Mouse (Mus musculus): Measurements from ENCODE around the gene Pced1b. TPM values are rescaled to one million over a fixed set of nuclear protein-coding genes. Genes with fewer than 3 reads are reported as not detected.
A peak's percentile ranks its signal among the peaks of the same experiment; 100 is the strongest.
"Not testable (repeated sequence)": the region's sequence is repeated elsewhere in the genome, so short reads cannot be mapped to it uniquely, and the experiment has no call there.

Pced1b gene
- 3.1 and 4.1 TPM in 2 replicates for polyA plus RNA-seq (2015; fragmentation: Nextera tagmentation; extraction: Ambion mirVana)

- no peaks in the 10 kb centered on the region for H3K9me3 ChIP-seq
- H3K4me3 ChIP-seq = peak within 1 kb of the TSS; percentile 90
- no peaks in the 10 kb centered on the region for H3K36me3 ChIP-seq
- H3K9ac ChIP-seq (replicated peaks) = peak within 1 kb of the TSS; percentile 85
- H3K4me2 ChIP-seq (replicated peaks) = peak within 1 kb of the TSS; percentile 94
- H3K27me3 ChIP-seq = peaks cover 13% of the 10 kb centered on the region
- H3K27ac ChIP-seq (replicated peaks) = peak within 1 kb of the TSS; percentile 73
- ATAC-seq (replicated peaks) = peak; percentile 95
- WGBS = under 1% methylated on average over 77 of the region's 125 CpGs
- H3K4me1 ChIP-seq = peaks cover 8% of the 10 kb centered on the region
These were observed at the start of gene Pced1b, which contains the start of gene Amigo2 for GRCm38 (mm10) chr15:97246911-97247790. Pced1b (plus strand) TSS chr15:97247107. Amigo2 (minus strand) TSS chr15:97247287.

GRCm38 (mm10) chr15:97204889-97205288 lies 42.0 kb upstream of the Pced1b start:
- ATAC-seq (replicated peaks) = no peak
- no peaks in the 10 kb centered on the region for H3K36me3 ChIP-seq
- no peak overlapping the region for H3K4me3 ChIP-seq
- 82% methylated on average over 3 of the region's 3 CpGs for WGBS
- H3K27me3 ChIP-seq = no peaks in the 10 kb centered on the region
- H3K9me3 ChIP-seq = no peaks in the 10 kb centered on the region
- H3K4me1 ChIP-seq = 0 out of 2 replicates have a peak, but pooled peaks cover 5% of the 10 kb centered on the region
- no peak overlapping the region for H3K9ac ChIP-seq (replicated peaks)
- no peak overlapping the region for H3K4me2 ChIP-seq (replicated peaks)
- no peak overlapping the region for H3K27ac ChIP-seq (replicated peaks)

- Histone ChIP-seq H3K4me3 (no peak overlapping the region), H3K9me3 (no peaks in the 10 kb centered on the region), H3K4me1 (no peaks in the 10 kb centered on the region), H3K36me3 (no peaks in the 10 kb centered on the region), H3K27me3 (no peaks in the 10 kb centered on the region), H3K9ac (replicated peaks) (no peak overlapping the region), H3K4me2 (replicated peaks) (no peak overlapping the region), H3K27ac (replicated peaks) (no peak overlapping the region)
- ATAC-seq (replicated peaks) = no peak
- WGBS = 85% methylated on average over 10 of the region's 10 CpGs
These were observed 41.1 kb upstream of the Pced1b start for GRCm38 (mm10) chr15:97205776-97206175.

GRCm38 (mm10) chr15:97206506-97206905 lies 40.4 kb upstream of the Pced1b start:
- Histone ChIP-seq H3K9ac (replicated peaks) (no peak overlapping the region), H3K36me3 (no peaks in the 10 kb centered on the region), H3K4me2 (replicated peaks) (no peak overlapping the region), H3K27ac (replicated peaks) (no peak overlapping the region), H3K27me3 (no peaks in the 10 kb centered on the region), H3K9me3 (no peaks in the 10 kb centered on the region), H3K4me3 (no peak overlapping the region), H3K4me1 (no peaks in the 10 kb centered on the region)
- WGBS = 94% methylated on average over 8 of the region's 8 CpGs
- ATAC-seq (replicated peaks) = no peak

GRCm38 (mm10) chr15:97209754-97210153 lies 37.2 kb upstream of the Pced1b start:
- H3K9me3 ChIP-seq; H3K36me3 ChIP-seq; H3K27me3 ChIP-seq; H3K4me2 ChIP-seq (replicated peaks); H3K4me3 ChIP-seq; H3K4me1 ChIP-seq; H3K27ac ChIP-seq (replicated peaks); ATAC-seq (replicated peaks); H3K9ac ChIP-seq (replicated peaks): not testable (repeated sequence)
- 85% methylated on average over 3 of the region's 3 CpGs for WGBS

GRCm38 (mm10) chr15:97212501-97213477 lies 34.1 kb upstream of the Pced1b start:
- Histone ChIP-seq H3K27ac (replicated peaks) (no peak overlapping the region), H3K9me3 (no peaks in the 10 kb centered on the region), H3K4me2 (replicated peaks) (no peak overlapping the region), H3K4me1 (no peaks in the 10 kb centered on the region), H3K9ac (replicated peaks) (no peak overlapping the region), H3K36me3 (no peaks in the 10 kb centered on the region), H3K27me3 (no peaks in the 10 kb centered on the region), H3K4me3 (no peak overlapping the region)
- 86% methylated on average over 17 of the region's 17 CpGs for WGBS
- ATAC-seq (replicated peaks) = no peak

- no peaks in the 10 kb centered on the region for H3K9me3 ChIP-seq
- no peaks in the 10 kb centered on the region for H3K36me3 ChIP-seq
- no peak overlapping the region for H3K4me3 ChIP-seq
- no peak overlapping the region for H3K4me2 ChIP-seq (replicated peaks)
- no peak overlapping the region for H3K27ac ChIP-seq (replicated peaks)
- H3K4me1 ChIP-seq = no peaks in the 10 kb centered on the region
- no peak for ATAC-seq (replicated peaks)
- H3K9ac ChIP-seq (replicated peaks) = no peak overlapping the region
- H3K27me3 ChIP-seq = no peaks in the 10 kb centered on the region
- 97% methylated on average over 5 of the region's 5 CpGs for WGBS
These were observed 30.1 kb upstream of the Pced1b start for GRCm38 (mm10) chr15:97216843-97217242.

- Histone ChIP-seq H3K9ac (replicated peaks) (no peak overlapping the region), H3K36me3 (no peaks in the 10 kb centered on the region), H3K4me2 (replicated peaks) (no peak overlapping the region), H3K4me1 (no peaks in the 10 kb centered on the region), H3K27me3 (no peaks in the 10 kb centered on the region), H3K27ac (replicated peaks) (no peak overlapping the region), H3K9me3 (no peaks in the 10 kb centered on the region), H3K4me3 (no peak overlapping the region)
- WGBS = 90% methylated on average over 10 of the region's 10 CpGs
- no peak for ATAC-seq (replicated peaks)
These were observed 23.5 kb upstream of the Pced1b start for GRCm38 (mm10) chr15:97223431-97223830.

- no peak overlapping the region for H3K9ac ChIP-seq (replicated peaks)
- H3K4me2 ChIP-seq (replicated peaks) = no peak overlapping the region
- H3K27ac ChIP-seq (replicated peaks) = no peak overlapping the region
- no peaks in the 10 kb centered on the region for H3K27me3 ChIP-seq
- H3K9me3 ChIP-seq = no peaks in the 10 kb centered on the region
- no peak overlapping the region for H3K4me3 ChIP-seq
- no peaks in the 10 kb centered on the region for H3K4me1 ChIP-seq
- WGBS = 80% methylated on average over 8 of the region's 8 CpGs
- ATAC-seq (replicated peaks) = no peak
- H3K36me3 ChIP-seq = no peaks in the 10 kb centered on the region
These were observed 22.9 kb upstream of the Pced1b start for GRCm38 (mm10) chr15:97224003-97224402.

GRCm38 (mm10) chr15:97229494-97230077 lies 17.3 kb upstream of the Pced1b start:
- Histone ChIP-seq H3K9ac (replicated peaks) (no peak overlapping the region), H3K4me3 (no peak overlapping the region), H3K9me3 (no peaks in the 10 kb centered on the region), H3K36me3 (no peaks in the 10 kb centered on the region), H3K4me2 (replicated peaks) (no peak overlapping the region), H3K4me1 (no peaks in the 10 kb centered on the region), H3K27me3 (no peaks in the 10 kb centered on the region), H3K27ac (replicated peaks) (no peak overlapping the region)
- no peak for ATAC-seq (replicated peaks)
- WGBS = 92% methylated on average over 11 of the region's 11 CpGs

GRCm38 (mm10) chr15:97234076-97234475 lies 12.8 kb upstream of the Pced1b start:
- Histone ChIP-seq H3K27ac (replicated peaks) (no peak overlapping the region), H3K9ac (replicated peaks) (no peak overlapping the region), H3K4me2 (replicated peaks) (no peak overlapping the region), H3K27me3 (no peaks in the 10 kb centered on the region), H3K9me3 (no peaks in the 10 kb centered on the region), H3K4me1 (no peaks in the 10 kb centered on the region), H3K4me3 (no peak overlapping the region), H3K36me3 (no peaks in the 10 kb centered on the region)
- 92% methylated on average over 6 of the region's 6 CpGs for WGBS
- no peak for ATAC-seq (replicated peaks)

- 26% methylated on average over 7 of the region's 7 CpGs for WGBS
- ATAC-seq (replicated peaks) = no peak
- Histone ChIP-seq H3K4me2 (replicated peaks) (no peak overlapping the region), H3K4me1 (no peaks in the 10 kb centered on the region), H3K9me3 (no peaks in the 10 kb centered on the region), H3K4me3 (no peak overlapping the region), H3K36me3 (no peaks in the 10 kb centered on the region), H3K27me3 (no peaks in the 10 kb centered on the region), H3K9ac (replicated peaks) (no peak overlapping the region), H3K27ac (replicated peaks) (no peak overlapping the region)
These were observed 11.7 kb upstream of the Pced1b start for GRCm38 (mm10) chr15:97235183-97235582.
